Mouse (Mus musculus) brain, embryonic 14.5 days (tissue): ENCODE results near the gene Tfrc.

ENCODE experiments used
- CTCF ChIP-seq: fragments of 200-500 bp; IDR thresholded peaks from 2 replicates; pipeline ENCODE4 v1.5.1; 2012; ENCODE audit warnings: inconsistent platforms, mild to moderate bottlenecking, moderate library complexity, borderline replicate concordance; ENCODE audit not compliant: insufficient read depth, insufficient read length; ENCODE audit errors: extremely low read depth
- POLR2A ChIP-seq: fragments of 200-500 bp; IDR thresholded peaks from 2 replicates; pipeline ENCODE4 v1.6.1; 2012; ENCODE audit warnings: mild to moderate bottlenecking, inconsistent platforms, borderline replicate concordance; ENCODE audit not compliant: poor library complexity, insufficient read depth, insufficient read length, severe bottlenecking; ENCODE audit errors: extremely low read depth

- TF ChIP-seq CTCF, result no peak
- TF ChIP-seq POLR2A, result no peak
These were observed 27.6 kb downstream of the Tfrc start for GRCm38 (mm10) chr16:32636331-32636730.
